Mouse (Mus musculus): Measurements from ENCODE around the gene Tspyl2. TPM values are rescaled to one million over a fixed set of nuclear protein-coding genes. Genes with fewer than 3 reads are reported as not detected.

The Tspyl2 gene
- polyA plus RNA-seq (2012; rRNA removed), result 6.9 and 11.1 TPM in 2 replicates

GRCm38 (mm10) chrX:152342358-152342901 is at the start of gene Tspyl2:
Tspyl2 (minus strand) TSS chrX:152342425.

GRCm38 (mm10) chrX:152368397-152369273 is 26.4 kb upstream of the Tspyl2 start, which contains the start of gene Gpr173:
Gpr173 (minus strand) TSS chrX:152368704.

DNA sequence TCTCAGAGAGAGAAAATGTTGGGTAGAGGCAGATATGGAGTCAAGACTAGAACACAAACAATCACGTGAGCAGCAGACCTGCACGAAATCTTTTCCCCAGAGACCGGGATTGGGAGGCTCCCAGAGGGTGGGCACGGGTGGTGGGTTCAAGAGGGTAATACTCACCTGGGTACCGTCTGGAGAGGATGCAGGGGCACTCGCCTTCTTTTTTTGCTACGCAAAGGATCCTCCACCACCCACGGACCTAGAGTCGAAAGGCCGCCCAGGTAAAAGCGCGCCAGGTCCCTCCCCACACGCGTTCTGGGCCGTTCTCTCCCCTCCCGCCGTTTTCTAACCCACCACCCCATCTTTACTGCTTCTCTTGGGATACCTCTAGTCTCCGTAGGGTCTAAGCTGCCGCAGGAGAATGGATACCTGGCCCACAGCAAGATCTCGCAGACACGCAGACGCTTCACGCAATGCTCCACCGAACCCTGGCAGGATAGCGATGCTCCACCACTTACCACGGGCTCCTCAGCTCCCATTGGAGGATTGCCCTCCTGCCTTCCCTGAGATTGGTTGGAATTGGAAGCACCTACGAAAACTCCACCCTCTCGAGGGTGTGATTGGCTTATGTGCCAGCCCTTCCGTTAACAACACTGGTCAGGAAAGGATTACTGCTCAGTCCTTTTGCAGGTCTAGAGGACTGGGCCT is 15.1 kb downstream of the Tspyl2 start, which contains the start of gene Kantr:
TSS of gene Kantr (minus strand) at position 500 of the 693 bp plus-strand sequence.

Other genes with a start within 250 kb of the Tspyl2 start
- 6.9 and 7.2 TPM in 2 replicates for gene Iqsec2, start 198.2 kb downstream of the Tspyl2 start, polyA plus RNA-seq (2012; rRNA removed)
- 30.0 and 31.5 TPM in 2 replicates for gene Kdm5c, start 109.4 kb downstream of the Tspyl2 start, polyA plus RNA-seq (2012; rRNA removed)
- gene Kantr, start 14.9 kb downstream of the Tspyl2 start, polyA plus RNA-seq (2012; rRNA removed), result 0.69 and 0.97 TPM in 2 replicates
- 1.0 and 1.3 TPM in 2 replicates for gene Gpr173, start 26.3 kb upstream of the Tspyl2 start, polyA plus RNA-seq (2012; rRNA removed)
- not detected in 2 replicates for gene Cldn34a, start 220.9 kb upstream of the Tspyl2 start, polyA plus RNA-seq (2012; rRNA removed)